Mouse (Mus musculus): ENCODE measurements at regions not wholly inside any gene's neighbourhood (a gene's known extent, or its start where the extent isn't known, plus 50 kb on each side); places are given as distances from the start of the nearest gene placed in this dataset.

DNA sequence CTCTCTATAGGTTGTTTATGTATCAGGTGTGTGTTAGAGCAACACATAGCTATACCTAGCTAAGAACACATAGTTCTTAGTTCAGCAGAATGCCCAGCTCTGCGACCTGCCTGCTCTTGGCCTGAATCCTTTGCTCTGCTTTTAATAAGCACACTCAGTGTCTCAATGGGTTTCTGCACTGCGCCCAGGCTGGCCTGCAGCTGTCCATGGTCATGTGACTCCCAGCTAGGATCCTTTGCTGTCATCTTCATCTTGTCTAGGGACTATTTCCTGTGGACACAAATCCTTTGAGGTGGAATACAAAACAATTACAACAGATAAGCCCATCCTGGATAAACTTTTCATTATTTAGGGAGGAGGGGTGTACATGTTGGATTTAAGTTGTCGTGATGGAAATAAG is 490.7 kb downstream of the 1700129C05Rik start:
- intact Hi-C loops (cut with DNase I), result no loop called here
- TF ChIP-seq CTCF (IDR thresholded peaks at IDR 0.05), result no peak
- DNase-seq (ENCODE audit: extremely low spot score in 1 of 2, low spot score in 2 of 2), result no peak
- Histone ChIP-seq H3K4me3 (no peak overlapping the region), H3K27ac (no peak overlapping the region)

- no peak for TF ChIP-seq CTCF (IDR thresholded peaks at IDR 0.05)
- no peak overlapping the region for H3K4me3 ChIP-seq
- DNase-seq (ENCODE audit: extremely low spot score in 1 of 2, low spot score in 2 of 2), result no peak
- H3K27ac ChIP-seq, result no peak overlapping the region
- intact Hi-C loops (cut with DNase I), result no loop called here
Observed at GRCm38 (mm10) chr14:58651210-58651609, 491.5 kb downstream of the 1700129C05Rik start.

DNA sequence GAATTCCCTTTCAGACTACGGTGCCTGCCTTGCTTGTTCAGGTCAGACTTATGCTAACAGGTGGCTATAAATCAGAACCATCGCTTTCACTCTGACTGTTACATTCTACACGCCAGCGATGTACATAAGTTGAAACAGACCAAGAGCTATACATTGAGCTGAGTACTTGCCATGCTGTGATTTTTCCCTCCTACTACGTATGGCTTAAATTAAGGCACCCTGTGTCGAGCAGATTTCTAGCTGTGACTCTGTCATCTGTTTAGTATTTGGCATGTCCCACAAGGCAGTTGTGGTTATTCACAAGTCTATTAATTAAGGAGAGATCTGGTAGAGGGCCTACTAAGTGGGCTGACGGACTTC is 504.4 kb downstream of the 1700129C05Rik start:
- intact Hi-C loops (cut with DNase I), result no loop called here
- DNase-seq (ENCODE audit: extremely low spot score in 1 of 2, low spot score in 2 of 2), result no peak
- no peak for TF ChIP-seq CTCF (IDR thresholded peaks at IDR 0.05)
- H3K4me3 ChIP-seq, result no peak overlapping the region
- no peak overlapping the region for H3K27ac ChIP-seq

GRCm38 (mm10) chr14:58637405-58638336 is 505.0 kb downstream of the 1700129C05Rik start:
- Histone ChIP-seq H3K27ac (no peak overlapping the region), H3K4me3 (no peak overlapping the region)
- no peak for DNase-seq (ENCODE audit: extremely low spot score in 1 of 2, low spot score in 2 of 2)
- intact Hi-C loops (cut with DNase I), result no loop called here
- no peak for TF ChIP-seq CTCF (IDR thresholded peaks at IDR 0.05)

DNA sequence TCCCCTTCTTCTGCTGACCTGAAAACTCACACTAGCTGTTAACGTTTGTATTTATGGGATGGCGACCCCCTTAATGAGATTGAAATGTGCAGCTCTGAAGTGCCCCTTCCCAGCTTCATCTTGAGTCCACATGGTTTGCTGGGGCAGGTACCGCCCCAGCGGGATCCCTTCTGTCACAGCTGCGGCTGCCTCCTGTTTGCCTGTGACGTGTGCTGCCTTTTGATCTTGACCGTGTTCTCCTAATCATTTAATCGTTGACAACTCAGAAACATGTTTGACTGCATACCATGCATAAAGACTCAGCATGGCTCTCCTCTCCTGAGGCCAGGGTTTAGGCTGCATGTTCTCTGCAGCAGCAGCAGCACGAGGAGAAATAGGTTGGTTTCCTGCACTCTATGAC is 511.5 kb downstream of the 1700129C05Rik start:
- DNase-seq (ENCODE audit: extremely low spot score in 1 of 2, low spot score in 2 of 2), result no peak
- no peak for TF ChIP-seq CTCF (IDR thresholded peaks at IDR 0.05)
- Histone ChIP-seq H3K4me3 (no peak overlapping the region), H3K27ac (no peak overlapping the region)
- intact Hi-C loops (cut with DNase I), result no loop called here

DNA sequence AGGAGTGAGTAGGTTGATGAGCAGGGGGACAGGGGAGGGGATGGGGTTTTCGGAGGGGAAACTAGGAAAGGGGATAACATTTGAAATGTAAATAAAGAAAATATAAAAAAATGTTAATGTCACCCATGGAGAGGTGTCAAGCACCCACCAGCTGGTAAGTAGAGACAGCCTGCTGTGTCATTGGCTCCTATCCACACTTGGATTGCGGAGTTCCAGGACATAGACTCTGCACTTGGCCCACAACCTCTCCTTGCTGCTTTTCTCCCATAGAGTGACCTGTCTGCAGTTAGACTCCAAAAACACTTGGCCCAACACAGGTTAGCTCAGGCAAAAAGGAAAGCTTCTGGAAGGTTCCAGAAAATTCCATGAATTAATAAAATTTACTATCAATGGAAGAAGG is 514.4 kb downstream of the 1700129C05Rik start:
- TF ChIP-seq CTCF (IDR thresholded peaks at IDR 0.05), result no peak
- intact Hi-C loops (cut with DNase I), result no loop called here
- no peak overlapping the region for H3K4me3 ChIP-seq

GRCm38 (mm10) chr14:58626506-58627256 is 516.0 kb downstream of the 1700129C05Rik start:
- no peak overlapping the region for H3K27ac ChIP-seq
- no peak overlapping the region for H3K4me3 ChIP-seq
- DNase-seq (ENCODE audit: extremely low spot score in 1 of 2, low spot score in 2 of 2), result no peak
- intact Hi-C loops (cut with DNase I), result no loop called here
- TF ChIP-seq CTCF (IDR thresholded peaks at IDR 0.05), result no peak

More for the DNA sequence above, 514.4 kb downstream of the 1700129C05Rik start:
- no peak for DNase-seq (ENCODE audit: extremely low spot score in 1 of 2, low spot score in 2 of 2)
- no peak overlapping the region for H3K27ac ChIP-seq

DNA sequence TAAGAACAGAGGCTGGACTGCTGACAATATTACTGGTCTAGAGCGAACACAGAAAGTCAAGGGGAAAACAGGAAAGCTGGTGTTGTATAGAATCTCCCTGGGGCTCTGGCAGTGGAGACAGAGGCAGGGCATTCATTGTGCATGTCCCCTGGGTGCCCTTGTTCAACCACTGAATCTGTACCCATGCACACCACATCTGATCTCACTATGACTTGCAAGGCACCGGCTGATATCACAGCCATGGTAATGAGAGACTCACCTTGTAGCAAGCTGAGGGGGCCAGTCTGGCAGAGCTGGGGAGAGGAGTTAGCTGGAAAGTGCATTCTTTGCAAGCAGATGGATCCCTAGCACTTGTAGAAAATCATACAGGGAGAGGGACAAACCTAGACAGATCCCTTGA is 522.5 kb downstream of the 1700129C05Rik start:
- DNase-seq (ENCODE audit: extremely low spot score in 1 of 2, low spot score in 2 of 2), result no peak
- TF ChIP-seq CTCF (IDR thresholded peaks at IDR 0.05), result no peak
- Histone ChIP-seq H3K4me3 (no peak overlapping the region), H3K27ac (no peak overlapping the region)
- intact Hi-C loops (cut with DNase I), result no loop called here

DNA sequence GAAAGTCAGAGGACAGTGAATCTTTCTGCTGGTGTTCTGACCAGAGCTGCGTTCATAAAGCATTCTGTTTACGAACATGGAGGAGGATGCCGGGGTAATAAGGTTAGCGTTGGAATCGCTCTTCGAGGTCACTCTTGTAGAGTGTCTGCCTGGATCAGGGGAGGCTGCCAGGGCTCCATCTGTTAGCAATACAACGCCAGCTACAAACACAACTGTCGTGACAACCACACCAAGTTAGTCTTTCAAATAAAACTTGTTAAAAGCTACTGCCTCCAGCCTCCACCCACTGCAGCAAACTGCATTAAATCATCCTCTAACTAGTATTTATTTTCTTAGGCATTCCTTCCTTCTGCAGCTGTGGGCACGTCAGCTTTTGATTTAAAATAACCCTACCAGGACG is 525.0 kb downstream of the 1700129C05Rik start:
- TF ChIP-seq CTCF (IDR thresholded peaks at IDR 0.05), result no peak
- DNase-seq (ENCODE audit: extremely low spot score in 1 of 2, low spot score in 2 of 2), result no peak

GRCm38 (mm10) chr14:58608216-58608615 is 534.5 kb downstream of the 1700129C05Rik start:
- TF ChIP-seq CTCF (IDR thresholded peaks at IDR 0.05), result no peak
- no peak overlapping the region for H3K27ac ChIP-seq
- intact Hi-C loops (cut with DNase I), result no loop called here
- no peak for DNase-seq (ENCODE audit: extremely low spot score in 1 of 2, low spot score in 2 of 2)
- no peak overlapping the region for H3K4me3 ChIP-seq

More for the DNA sequence above, 525.0 kb downstream of the 1700129C05Rik start:
- no peak overlapping the region for H3K27ac ChIP-seq
- no peak overlapping the region for H3K4me3 ChIP-seq
- intact Hi-C loops (cut with DNase I), result no loop called here

DNA sequence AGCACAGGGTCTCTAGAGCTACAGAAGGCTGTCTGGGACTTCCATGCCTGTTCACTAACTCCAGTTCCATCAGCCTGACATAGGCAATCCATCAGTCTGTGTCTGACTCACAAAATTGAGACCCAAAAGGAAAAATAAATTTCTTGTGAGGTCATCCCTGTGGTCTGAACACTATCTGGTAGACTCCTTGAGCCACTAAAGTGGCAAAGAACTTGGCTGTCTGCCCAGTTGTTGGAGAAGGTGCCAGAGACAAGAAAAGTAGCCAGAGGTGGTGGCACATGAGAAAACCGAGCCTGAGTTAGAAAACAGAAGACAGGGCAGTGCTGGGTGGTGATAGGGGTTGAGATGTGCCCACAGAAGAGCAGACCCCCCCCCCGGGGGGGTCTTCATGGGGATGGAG is 535.0 kb downstream of the 1700129C05Rik start:
- TF ChIP-seq CTCF (IDR thresholded peaks at IDR 0.05), result no peak
- no peak overlapping the region for H3K4me3 ChIP-seq
- no peak overlapping the region for H3K27ac ChIP-seq
- intact Hi-C loops (cut with DNase I), result no loop called here
- no peak for DNase-seq (ENCODE audit: extremely low spot score in 1 of 2, low spot score in 2 of 2)

DNA sequence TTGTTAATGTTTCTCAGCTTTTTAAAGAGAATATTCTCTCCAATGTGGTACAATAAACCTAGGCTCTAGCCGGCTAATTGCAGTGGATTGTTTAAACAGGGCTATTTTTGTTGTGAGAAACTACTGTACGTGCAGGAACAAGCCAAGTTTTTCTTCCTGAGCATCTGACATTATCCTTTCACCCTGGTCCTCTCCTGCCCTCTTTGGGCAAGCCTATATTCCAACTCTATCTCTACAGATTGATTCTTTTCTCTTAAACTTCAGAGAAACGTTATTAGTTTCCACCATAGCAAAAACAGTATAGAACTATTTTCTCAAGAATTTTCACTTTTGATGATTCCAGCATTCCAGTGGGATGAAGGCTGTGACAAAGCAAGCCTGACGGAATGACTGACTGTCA is 535.2 kb downstream of the Fgf9 start:
- intact Hi-C loops (cut with DNase I), result no loop called here

More for the DNA sequence above, 535.2 kb downstream of the Fgf9 start:
- no peak for DNase-seq (ENCODE audit: extremely low spot score in 1 of 2, low spot score in 2 of 2)
- peak; percentile 16 for TF ChIP-seq CTCF (IDR thresholded peaks at IDR 0.05)
- no peak overlapping the region for H3K27ac ChIP-seq
- no peak overlapping the region for H3K4me3 ChIP-seq

Measured in left cerebral cortex, adult 2 months (tissue).